Mouse (Mus musculus) stomach, postnatal 0 days (tissue): ENCODE data around the gene Tenm2.

Source experiments
- CTCF ChIP-seq: IDR thresholded peaks from 2 replicates; pipeline ENCODE4 v1.5.1; 2016; ENCODE audit warnings: antibody characterized with exemption, low read depth, mild to moderate bottlenecking, moderate library complexity
- EP300 ChIP-seq: optimal IDR thresholded peaks from 2 replicates; pipeline ENCODE3; 2016; ENCODE audit warnings: antibody characterized with exemption

- TF ChIP-seq CTCF (no peak), EP300 (no peak)
Measured at GRCm38 (mm10) chr11:36309317-36309716, 926.4 kb downstream of the Tenm2 start.
